Mouse (Mus musculus) heart, adult 18-20 months (tissue): ENCODE measurements around the gene Zfp42. TPM values are rescaled to one million over a fixed set of nuclear protein-coding genes. Genes with fewer than 3 reads are reported as not detected.
A peak's percentile ranks its signal among the peaks of the same experiment; 100 is the strongest.
"Not testable (repeated sequence)": the region's sequence is repeated elsewhere in the genome, so short reads cannot be mapped to it uniquely, and the experiment has no call there.

ENCODE experiments used
- DNase-seq, 2 experiments: peaks; one replicate each; pipeline ENCODE4 v3.0.0; 2021 to 2022; ENCODE audit warnings: mixed read lengths in 1 of 2
- long read RNA-seq, 2 experiments: library from polyadenylated mRNA; stranded (forward); transcript quantifications; one replicate each; pipeline ENCODE4 v2.0.0; 2021
- total RNA-seq, 2 experiments: library from RNA; stranded (reverse); gene quantifications; 2 replicates each; pipeline ENCODE4 v1.2.3; 2021

Zfp42 gene
- total RNA-seq: not detected
- long read RNA-seq, experiment 1: 0 reads
- long read RNA-seq, experiment 2: 0 reads

DNA sequence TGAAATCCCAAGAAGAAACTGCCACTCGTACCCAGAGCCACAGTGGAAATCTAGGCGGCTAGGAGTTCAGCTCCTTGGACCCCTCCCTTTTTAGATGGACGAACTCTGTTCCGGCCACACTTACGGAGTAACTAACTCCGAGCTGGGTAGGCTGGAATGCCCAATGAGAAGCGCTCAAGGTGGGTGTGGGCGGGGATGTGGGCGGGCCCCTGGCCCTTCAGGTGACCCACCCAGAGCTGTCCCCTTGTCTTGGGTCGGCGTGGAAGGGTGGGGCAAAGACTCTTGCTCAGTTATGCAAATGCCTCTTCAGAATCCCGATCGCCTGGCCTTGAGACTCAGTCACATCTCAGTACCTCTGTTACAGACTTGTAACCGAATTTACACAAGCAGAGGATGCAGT is at the start of gene Zfp42:
TSS of gene Zfp42 (minus strand) at position 85 of the 400 bp plus-strand sequence.
- DNase-seq: no peak

- DNase-seq: no peak
These were observed 49.4 kb upstream of the Zfp42 start for GRCm38 (mm10) chr8:43356069-43356770.

DNA sequence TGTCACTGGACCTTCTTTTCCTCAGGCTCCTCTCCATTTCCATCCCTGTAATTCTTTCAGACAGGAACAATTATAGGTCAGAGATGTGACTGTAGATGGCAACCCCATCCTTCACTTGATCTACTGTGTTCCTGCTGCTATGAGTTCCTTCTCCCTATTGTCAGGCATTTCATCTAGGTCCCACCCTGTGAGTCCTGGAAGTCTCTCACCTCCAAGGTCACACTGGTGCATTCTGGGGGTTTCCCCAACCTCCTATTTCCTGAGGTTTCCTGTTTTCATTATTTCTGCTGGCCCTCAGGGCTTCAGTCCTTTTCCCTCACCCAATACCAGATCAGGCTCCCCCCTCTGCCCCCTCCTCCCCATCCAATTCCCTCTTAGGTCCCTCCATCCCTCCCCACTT is 45.5 kb upstream of the Zfp42 start:
- DNase-seq: not testable (repeated sequence)

- DNase-seq: no peak
These were observed 31.8 kb upstream of the Zfp42 start for GRCm38 (mm10) chr8:43338555-43338954.

GRCm38 (mm10) chr8:43333465-43333864 is 26.7 kb upstream of the Zfp42 start:
- peak; percentile 3 to 13 for DNase-seq

DNA sequence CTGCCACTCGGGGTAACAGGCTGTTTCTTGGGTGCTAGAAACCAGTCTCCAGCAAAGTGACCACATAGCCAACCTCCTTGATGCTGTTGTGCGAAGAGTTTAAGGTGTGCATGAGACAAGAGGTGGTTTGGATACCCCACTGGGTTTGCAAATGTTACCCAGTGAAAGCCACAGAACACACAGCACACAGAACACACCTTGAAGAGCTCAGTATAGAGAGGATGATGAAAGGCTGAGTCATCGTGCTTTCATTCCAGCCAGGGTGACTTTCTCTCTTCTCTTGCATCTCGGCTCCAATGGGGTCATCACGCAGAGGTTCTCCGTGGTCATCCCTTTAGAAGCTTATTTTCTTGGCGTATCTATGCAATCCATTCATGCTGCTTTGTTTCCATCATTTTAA is 24.9 kb upstream of the Zfp42 start:
- no peak for DNase-seq

DNA sequence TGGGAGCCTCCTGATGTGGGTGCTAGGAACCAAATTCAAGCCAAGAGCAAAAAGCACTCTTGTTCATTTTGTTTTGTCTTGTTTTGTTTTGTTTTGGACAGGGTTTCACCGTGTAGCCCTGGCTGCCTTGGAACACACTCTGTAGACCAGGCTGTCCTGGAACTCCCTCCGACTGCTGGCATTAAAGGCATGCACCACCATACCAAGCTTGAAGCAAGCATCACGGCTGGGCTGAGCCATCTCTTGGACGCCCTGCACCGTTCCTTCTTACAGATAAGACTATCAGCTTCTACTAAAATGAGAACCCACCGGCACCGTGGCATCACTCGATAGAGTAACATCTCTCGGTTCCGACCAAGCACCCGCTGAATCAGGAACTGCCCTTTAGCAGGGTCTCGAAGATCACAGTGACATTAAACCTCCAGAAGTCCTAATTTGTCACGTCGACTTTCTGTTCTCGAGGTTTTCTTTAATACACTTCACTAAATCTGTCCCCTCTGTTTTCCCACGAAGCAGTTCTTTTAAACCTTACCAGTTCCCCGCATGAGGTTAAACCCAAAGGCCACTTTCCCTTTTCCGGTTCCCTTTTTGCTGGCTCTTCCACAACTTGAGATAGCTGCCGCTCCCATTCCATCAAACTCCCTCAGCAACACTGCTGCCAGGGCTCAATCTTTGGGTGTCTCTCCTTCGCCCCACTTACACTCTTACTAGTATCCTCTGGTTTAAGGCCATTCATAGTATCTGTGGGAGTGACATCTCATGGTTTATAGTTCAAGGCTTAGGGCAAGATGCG is 23.3 kb upstream of the Zfp42 start:
- DNase-seq: no peak

- DNase-seq: no peak
These were observed 21.9 kb upstream of the Zfp42 start for GRCm38 (mm10) chr8:43328666-43329065.

DNA sequence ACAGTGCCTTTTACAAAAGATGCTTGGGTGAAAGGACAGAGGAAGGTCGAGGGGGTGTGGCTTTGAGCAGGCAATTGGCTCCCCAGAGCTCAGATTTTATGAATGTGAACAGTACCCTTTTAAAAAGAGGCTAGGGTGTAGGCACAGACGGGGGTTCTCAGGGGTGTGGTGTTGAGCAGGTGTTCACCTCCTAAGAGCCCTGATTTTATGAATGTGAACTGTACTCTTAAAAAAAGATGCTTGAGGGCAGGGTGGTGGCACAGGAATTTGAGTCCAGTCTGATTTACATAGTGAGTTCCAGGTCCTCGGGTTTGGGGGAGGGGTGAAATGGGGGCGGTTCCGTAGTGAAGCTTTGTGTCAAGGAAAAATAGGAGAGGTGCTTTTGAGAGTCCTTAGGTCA is 14.0 kb upstream of the Zfp42 start:
- no peak for DNase-seq

- no peak for DNase-seq
These were observed 1.4 kb upstream of the Zfp42 start for GRCm38 (mm10) chr8:43308213-43308612.

DNA sequence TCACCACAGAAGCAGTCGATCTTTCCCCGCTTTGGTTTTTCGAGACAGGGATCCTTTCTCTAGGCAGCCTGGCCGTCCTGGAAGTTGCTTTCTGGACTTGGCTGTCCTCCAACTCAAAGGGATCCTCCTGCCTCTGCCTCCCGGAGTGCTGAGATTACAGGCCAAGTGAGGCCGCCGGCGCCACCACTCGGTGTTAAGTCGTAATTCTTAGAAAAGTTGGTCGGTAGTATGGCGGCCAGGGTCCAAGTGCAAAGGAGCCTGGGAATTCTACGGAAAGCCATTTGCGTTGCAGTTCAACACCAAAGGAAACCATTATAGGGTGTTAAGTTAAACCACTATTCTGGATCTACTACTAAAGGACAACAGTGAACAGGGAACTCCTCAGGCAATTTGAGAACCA is 1.1 kb downstream of the Zfp42 start:
- DNase-seq: no peak

GRCm38 (mm10) chr8:43299796-43300195 is 7.0 kb downstream of the Zfp42 start:
- DNase-seq: no peak

- no peak for DNase-seq
These were observed 11.0 kb downstream of the Zfp42 start for GRCm38 (mm10) chr8:43295826-43296225.

DNA sequence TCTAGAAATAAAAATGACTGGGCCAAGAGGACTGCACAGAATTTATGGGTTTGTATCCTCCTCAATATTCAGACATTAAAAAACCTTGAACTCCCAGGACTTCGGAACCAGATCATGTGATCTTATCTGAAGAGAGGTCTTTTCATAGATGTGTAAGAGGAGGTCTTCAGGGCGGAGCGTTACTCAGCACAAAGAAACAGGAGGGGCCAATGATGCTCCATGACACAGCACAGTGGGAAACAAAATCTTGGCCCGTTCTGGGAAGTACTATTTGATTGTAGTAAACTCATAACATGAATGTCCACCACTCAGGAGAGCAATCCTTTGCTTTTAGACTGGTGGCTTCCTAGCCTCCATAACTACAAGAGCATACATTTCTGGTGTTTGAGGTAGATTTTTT is 12.6 kb downstream of the Zfp42 start:
- DNase-seq: no peak

DNA sequence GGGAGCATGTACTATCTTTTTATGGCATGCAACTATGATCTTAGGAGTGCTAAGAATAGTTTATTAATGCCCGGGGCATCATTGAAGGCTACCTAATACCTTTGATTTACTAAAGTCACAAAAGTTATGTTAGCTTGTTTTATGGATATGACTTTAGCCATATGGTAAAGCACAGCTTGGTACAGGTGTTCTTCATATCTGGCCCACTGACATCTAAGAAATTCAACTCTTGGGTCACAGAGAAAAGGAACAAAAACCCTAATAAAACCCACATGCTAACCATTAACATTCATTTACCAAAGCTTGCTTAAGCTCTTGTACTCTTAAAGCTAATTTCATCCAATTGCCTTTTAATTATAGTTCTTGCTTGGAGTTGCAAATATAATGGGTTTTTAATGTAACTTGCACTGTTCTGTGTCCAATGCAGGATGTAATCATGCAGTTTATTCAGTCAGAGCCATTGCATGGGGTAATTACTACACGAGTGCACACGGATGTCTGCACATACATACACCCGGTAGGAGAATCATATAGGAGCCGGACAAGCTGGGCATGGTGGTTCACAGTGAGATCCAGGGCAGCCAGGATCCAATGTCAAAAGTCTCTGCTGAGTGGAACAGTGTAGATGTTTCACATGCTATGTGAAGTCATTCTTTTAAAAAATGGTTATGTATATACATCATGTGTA is 16.2 kb downstream of the Zfp42 start:
- no peak for DNase-seq

DNA sequence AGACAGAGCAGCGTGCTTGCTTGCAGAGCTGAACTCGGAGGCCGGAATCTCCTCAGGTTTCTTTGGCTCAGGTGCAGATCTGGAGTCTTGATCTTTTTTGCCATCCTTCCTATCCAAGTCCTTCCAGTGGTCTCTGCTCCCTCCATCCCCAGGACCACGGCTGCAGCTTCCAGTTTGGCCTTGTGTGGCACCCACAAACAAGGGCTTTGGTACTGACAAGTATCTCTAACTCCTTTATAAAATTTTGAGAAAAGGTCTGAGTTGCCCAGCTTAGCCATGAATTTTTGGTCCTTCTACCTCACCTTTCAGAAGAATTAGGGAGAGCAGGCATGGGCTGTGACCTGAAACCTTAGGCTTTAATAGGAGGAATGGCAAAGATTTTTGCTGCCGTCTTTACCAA is 17.0 kb downstream of the Zfp42 start:
- no peak for DNase-seq

DNA sequence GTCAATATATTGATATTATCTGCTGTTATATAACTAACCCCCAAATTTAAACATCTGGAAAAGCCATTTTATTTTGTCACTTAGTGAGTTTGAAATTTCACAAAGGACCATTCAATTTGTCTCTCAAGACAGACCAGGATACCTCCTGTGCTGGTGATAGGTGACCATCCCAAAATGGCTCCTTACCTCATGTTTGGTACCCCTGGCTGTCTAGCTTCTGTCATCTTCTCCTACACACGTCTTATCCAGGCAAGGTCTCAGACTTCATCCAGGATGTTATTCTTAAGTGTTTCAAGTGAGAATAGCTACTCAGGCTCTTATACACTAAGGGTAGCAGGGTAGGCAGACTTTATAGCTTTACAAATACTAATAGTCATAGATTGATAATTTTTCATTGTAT is 17.9 kb downstream of the Zfp42 start:
- no peak for DNase-seq

- no peak for DNase-seq
These were observed 19.3 kb downstream of the Zfp42 start for GRCm38 (mm10) chr8:43287456-43287855.

DNA sequence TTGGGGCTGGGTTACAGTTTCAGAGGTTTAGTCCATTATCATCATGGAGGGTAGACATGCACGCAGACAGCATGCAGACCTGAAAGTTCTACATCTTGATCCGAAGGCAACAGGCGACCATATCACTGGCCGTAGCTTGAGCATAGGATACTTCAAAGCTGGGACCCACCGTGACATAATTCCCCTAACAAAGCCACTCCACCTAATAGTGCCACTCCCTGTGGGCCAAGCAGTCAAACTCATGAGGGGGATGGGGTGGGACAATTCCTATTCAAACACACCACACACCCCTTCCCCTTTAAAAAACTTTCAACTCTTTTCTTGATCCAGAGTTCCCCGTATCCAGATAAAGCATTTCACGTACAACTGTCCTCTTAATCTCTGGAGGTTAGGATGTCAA is 23.5 kb downstream of the Zfp42 start:
- DNase-seq: no peak

DNA sequence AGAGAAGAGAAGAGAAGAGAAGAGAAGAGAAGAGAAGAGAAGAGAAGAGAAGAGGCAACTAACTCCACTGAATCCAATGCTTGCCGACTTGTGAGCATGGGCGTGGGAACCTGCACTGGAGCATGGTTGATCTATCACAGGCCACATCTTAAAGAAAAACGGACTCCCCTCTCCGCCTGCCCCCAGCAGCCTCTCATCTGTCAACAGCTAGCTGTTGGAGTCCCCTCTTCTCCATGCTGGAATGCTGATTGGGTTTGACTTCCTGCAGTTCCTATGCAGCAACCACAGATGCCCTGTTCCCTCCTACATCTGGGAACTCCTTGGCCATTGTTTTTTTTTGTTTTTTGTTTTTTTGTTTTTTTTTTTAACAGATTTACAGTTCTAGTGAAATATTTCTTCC is 28.4 kb downstream of the Zfp42 start:
- DNase-seq: no peak

DNA sequence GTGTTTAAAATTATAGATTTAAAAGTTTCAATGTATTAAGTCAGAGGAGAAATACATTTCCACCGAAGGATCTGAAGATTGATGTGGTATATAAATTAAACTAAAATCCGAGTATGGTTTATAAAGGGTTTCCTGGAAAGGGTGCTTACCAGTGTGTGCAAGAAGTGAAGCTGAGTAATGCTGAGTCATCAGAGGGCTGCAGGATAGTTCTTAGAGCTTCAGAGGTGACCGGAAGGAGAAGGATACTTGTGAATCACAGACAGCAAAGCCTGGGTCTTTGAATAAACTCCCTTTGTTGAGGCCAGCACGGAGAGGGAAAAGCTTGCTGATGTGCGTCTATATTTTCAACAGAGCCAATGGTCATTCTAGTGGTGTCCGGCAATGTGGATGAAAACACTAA is 45.8 kb downstream of the Zfp42 start:
- DNase-seq: no peak

- DNase-seq: no peak
These were observed 48.9 kb downstream of the Zfp42 start for GRCm38 (mm10) chr8:43257886-43258285.

DNA sequence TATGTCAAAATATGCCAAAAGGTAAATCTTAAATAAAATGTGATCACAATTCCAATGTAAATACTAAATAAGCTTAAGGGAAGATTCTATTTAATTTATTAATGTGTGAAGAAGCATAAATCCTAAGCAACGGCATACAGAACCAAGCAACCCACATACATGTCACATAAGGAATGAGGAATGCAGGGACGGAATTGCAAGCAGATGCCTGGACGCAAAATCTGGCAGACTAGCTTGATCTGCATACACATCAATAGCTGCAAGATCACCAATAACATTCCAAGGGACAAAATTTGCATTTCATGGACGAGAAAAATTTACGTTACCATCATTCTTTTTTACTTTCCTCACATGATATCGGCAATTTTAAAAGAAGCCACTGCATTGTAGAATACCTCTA is 51.1 kb downstream of the Zfp42 start:
- no peak for DNase-seq
